8 mouse cellular contexts compared by ENCODE assay signal in genomic region chr12:87199973-87200586, GRCm38 (mm10). TPM values are rescaled to one million over a fixed set of nuclear protein-coding genes. Genes with fewer than 3 reads are reported as not detected.
DNase-seq lines count a peak whose midpoint lies in the region; ATAC-seq and TF ChIP-seq lines count a peak whose summit lies in the region.

Tmed8 (minus strand) TSS chr12:87200454.

- no peak for TF ChIP-seq CTCF in midbrain, postnatal 0 days (IDR thresholded peaks at IDR 0.05)

- H3K27ac ChIP-seq in embryonic facial prominence, embryonic 14.5 days (replicated peaks; ENCODE audit: low read depth, low read length), result peak within 1 kb of the TSS; percentile 84
- peak within 1 kb of the TSS; percentile 91 for H3K27ac ChIP-seq in heart, embryonic 10.5 days
- peak within 1 kb of the TSS; percentile 75 for H3K27ac ChIP-seq in kidney, embryonic 15.5 days
- peak within 1 kb of the TSS; percentile 83 for H3K27ac ChIP-seq in limb, embryonic 15.5 days
- peak within 1 kb of the TSS; percentile 96 for H3K27ac ChIP-seq in midbrain, postnatal 0 days (ENCODE audit: low read depth, low read length)

- under 1% methylated on average over 15 of the region's 70 CpGs for WGBS in embryonic facial prominence, embryonic 14.5 days
- WGBS in heart, embryonic 10.5 days, result under 1% methylated on average over 69 of the region's 70 CpGs
- under 1% methylated on average over 60 of the region's 70 CpGs for WGBS in kidney, embryonic 15.5 days
- under 1% methylated on average over 58 of the region's 70 CpGs for WGBS in limb, embryonic 15.5 days
- WGBS in midbrain, postnatal 0 days, result under 1% methylated on average over 64 of the region's 70 CpGs

- H3K36me3 ChIP-seq in embryonic facial prominence, embryonic 14.5 days (ENCODE audit: control insufficient read depth, insufficient read depth, low read length), result no peaks in the 10 kb centered on the region
- no peaks in the 10 kb centered on the region for H3K36me3 ChIP-seq in heart, embryonic 10.5 days
- no peaks in the 10 kb centered on the region for H3K36me3 ChIP-seq in kidney, embryonic 15.5 days
- no peaks in the 10 kb centered on the region for H3K36me3 ChIP-seq in limb, embryonic 15.5 days
- no peaks in the 10 kb centered on the region for H3K36me3 ChIP-seq in midbrain, postnatal 0 days (ENCODE audit: insufficient read depth, low read length)

- no peaks in the 10 kb centered on the region for H3K27me3 ChIP-seq in embryonic facial prominence, embryonic 14.5 days (replicated peaks; ENCODE audit: control insufficient read depth, insufficient read depth, low read length)
- H3K27me3 ChIP-seq in heart, embryonic 10.5 days (ENCODE audit: insufficient read depth, poor library complexity, severe bottlenecking), result no peaks in the 10 kb centered on the region
- no peaks in the 10 kb centered on the region for H3K27me3 ChIP-seq in kidney, embryonic 15.5 days
- H3K27me3 ChIP-seq in limb, embryonic 15.5 days, result no peaks in the 10 kb centered on the region
- no peaks in the 10 kb centered on the region for H3K27me3 ChIP-seq in midbrain, postnatal 0 days (ENCODE audit: insufficient read depth, low read length)

- no peaks in the 10 kb centered on the region for H3K9me3 ChIP-seq in embryonic facial prominence, embryonic 14.5 days (ENCODE audit: control insufficient read depth, low read length)
- no peaks in the 10 kb centered on the region for H3K9me3 ChIP-seq in heart, embryonic 10.5 days
- no peaks in the 10 kb centered on the region for H3K9me3 ChIP-seq in kidney, embryonic 15.5 days (replicated peaks)
- H3K9me3 ChIP-seq in limb, embryonic 15.5 days, result no peaks in the 10 kb centered on the region
- no peaks in the 10 kb centered on the region for H3K9me3 ChIP-seq in midbrain, postnatal 0 days (ENCODE audit: low read length)

- H3K4me2 ChIP-seq in embryonic facial prominence, embryonic 14.5 days (ENCODE audit: low read depth, low read length), result peak within 1 kb of the TSS; percentile 74
- H3K4me2 ChIP-seq in kidney, embryonic 15.5 days, result peak within 1 kb of the TSS; percentile 92
- H3K4me2 ChIP-seq in limb, embryonic 15.5 days, result peak within 1 kb of the TSS; percentile 85
- peak within 1 kb of the TSS; percentile 80 for H3K4me2 ChIP-seq in midbrain, postnatal 0 days (ENCODE audit: low read depth, low read length, poor library complexity, severe bottlenecking)

- DNase-seq in 416B (ENCODE audit: low read depth), result peak; percentile 77
- DNase-seq in adrenal gland, postnatal 36 days, result peak; percentile 86 to 89
- peak; percentile 91 for DNase-seq in embryonic facial prominence, embryonic 14.5 days (ENCODE audit: low spot score)
- peak; percentile 92 for DNase-seq in heart, embryonic 10.5 days (ENCODE audit: low spot score)
- peak; percentile 95 for DNase-seq in midbrain, postnatal 0 days (ENCODE audit: low spot score)
- DNase-seq in spleen, postnatal 10 days (ENCODE audit: low spot score in 2 of 2), result peak; percentile 63 to 82

- peak within 1 kb of the TSS; percentile 87 for H3K9ac ChIP-seq in embryonic facial prominence, embryonic 14.5 days (ENCODE audit: low read depth, low read length)
- H3K9ac ChIP-seq in kidney, embryonic 15.5 days, result peak within 1 kb of the TSS; percentile 87
- H3K9ac ChIP-seq in limb, embryonic 15.5 days, result peak within 1 kb of the TSS; percentile 80
- peak within 1 kb of the TSS; percentile 98 for H3K9ac ChIP-seq in midbrain, postnatal 0 days (replicated peaks; ENCODE audit: low read length, poor library complexity, severe bottlenecking)

- peak within 1 kb of the TSS; percentile 85 for H3K4me3 ChIP-seq in embryonic facial prominence, embryonic 14.5 days (ENCODE audit: low read depth, low read length)
- H3K4me3 ChIP-seq in heart, embryonic 10.5 days, result peak within 1 kb of the TSS; percentile 95
- peak within 1 kb of the TSS; percentile 83 for H3K4me3 ChIP-seq in kidney, embryonic 15.5 days (replicated peaks)
- peak within 1 kb of the TSS; percentile 84 for H3K4me3 ChIP-seq in limb, embryonic 15.5 days
- peak within 1 kb of the TSS; percentile 94 for H3K4me3 ChIP-seq in midbrain, postnatal 0 days (ENCODE audit: low read depth, low read length)

- ATAC-seq in embryonic facial prominence, embryonic 14.5 days (ENCODE audit: low read depth), result peak; percentile 96
- peak; percentile 97 for ATAC-seq in kidney, embryonic 15.5 days (replicated peaks; ENCODE audit: low FRiP score)
- ATAC-seq in limb, embryonic 15.5 days (ENCODE audit: insufficient number of reproducible peaks, low FRiP score, low TSS enrichment, low read depth), result peak; percentile 89
- ATAC-seq in midbrain, postnatal 0 days (ENCODE audit: low FRiP score), result peak; percentile 95

- peaks cover 15% of the 10 kb centered on the region; the same call in 1 of the 2 replicates for H3K4me1 ChIP-seq in embryonic facial prominence, embryonic 14.5 days (ENCODE audit: control insufficient read depth, insufficient read depth, low read length)
- H3K4me1 ChIP-seq in heart, embryonic 10.5 days, result peaks cover 5% of the 10 kb centered on the region; the same call in 1 of the 2 replicates
- H3K4me1 ChIP-seq in kidney, embryonic 15.5 days, result peaks cover 9% of the 10 kb centered on the region; the same call in 1 of the 2 replicates
- H3K4me1 ChIP-seq in limb, embryonic 15.5 days, result peaks cover 9% of the 10 kb centered on the region; the same call in 1 of the 2 replicates
- H3K4me1 ChIP-seq in midbrain, postnatal 0 days (ENCODE audit: insufficient read depth, low read length), result peaks cover 2% of the 10 kb centered on the region; the same call in 1 of the 2 replicates

RNA-seq across cellular contexts. Expression of gene Tmed8, which starts in this region (rescaled TPM):
- total RNA-seq in adrenal gland, postnatal 36 days (2021), result 10 to 100 TPM; 28.6 to 35.0 TPM
- polyA plus RNA-seq in embryonic facial prominence, embryonic 14.5 days (2014; fragmentation: Nextera tagmentation; extraction: Ambion mirVana), result 3.8 and 4.2 TPM in 2 replicates
- 2.0 and 2.4 TPM in 2 replicates for polyA plus RNA-seq in heart, embryonic 10.5 days (2016; fragmentation: Nextera tagmentation; extraction: Ambion mirVana)
- polyA plus RNA-seq in kidney, embryonic 15.5 days (2015; fragmentation: Nextera tagmentation; extraction: Ambion mirVana), result 2.1 and 2.2 TPM in 2 replicates
- 1.8 and 2.4 TPM in 2 replicates for polyA plus RNA-seq in limb, embryonic 15.5 days (2015; fragmentation: Nextera tagmentation; extraction: Ambion mirVana)
- total RNA-seq in midbrain, postnatal 0 days (2014; rRNA removed), result 17.5 and 19.8 TPM in 2 replicates
- 3.6 and 4.4 TPM in 2 replicates for polyA plus RNA-seq in midbrain, postnatal 0 days (2015; fragmentation: Nextera tagmentation; extraction: Ambion mirVana)

Comparison
In these comparisons a context has a peak if more than half of its experiments do, and no peak if none do; other contexts are left out.
1. Peak in every context shown above with its lines: DNase-seq, ATAC-seq, H3K4me3 ChIP-seq and H3K27ac ChIP-seq.